Mouse (Mus musculus): ENCODE measurements around the gene Hcrt. TPM values are rescaled to one million over a fixed set of nuclear protein-coding genes. Genes with fewer than 3 reads are reported as not detected.

Hcrt gene
- polyA plus RNA-seq, 1 experiment: not detected

- H3K36me3 ChIP-seq (ENCODE audit: control insufficient read depth, insufficient read depth): no peaks in the 10 kb centered on the region
- peaks cover 59% of the 10 kb centered on the region for H3K27me3 ChIP-seq (ENCODE audit: control insufficient read depth, insufficient read depth, insufficient read length)
- H3K4me3 ChIP-seq (ENCODE audit: insufficient read depth, poor library complexity, severe bottlenecking): no peak overlapping the region
- no peaks in the 10 kb centered on the region for H3K79me2 ChIP-seq (ENCODE audit: control insufficient read depth, insufficient read depth)
- H3ac ChIP-seq (ENCODE audit: control insufficient read depth, insufficient read length, low read depth): no peak overlapping the region
- no peak for TF ChIP-seq CEBPB (IDR thresholded peaks at IDR 0.05; ENCODE audit: low read depth)
- no peak for TF ChIP-seq FOSL1 (IDR thresholded peaks at IDR 0.05; ENCODE audit: insufficient read depth, low read length, poor library complexity, severe bottlenecking)
- TF ChIP-seq MYOG (IDR thresholded peaks at IDR 0.05; ENCODE audit: control insufficient read depth, extremely low read depth, insufficient read length): no peak
- no peak for TF ChIP-seq MYOD1 (IDR thresholded peaks at IDR 0.05; ENCODE audit: control insufficient read depth, insufficient read length, low read depth)
- TF ChIP-seq MAX (IDR thresholded peaks at IDR 0.05): no peak
- TF ChIP-seq USF1 (IDR thresholded peaks at IDR 0.05; ENCODE audit: low read depth): no peak
- peak; percentile 56 for TF ChIP-seq CTCF (IDR thresholded peaks at IDR 0.05; ENCODE audit: control insufficient read depth, insufficient read depth, insufficient read length)
- no peaks in the 10 kb centered on the region for H3K79me3 ChIP-seq (ENCODE audit: low read depth)
Measured at GRCm38 (mm10) chr11:100761547-100762045, 1.1 kb downstream of the Hcrt start.

- H3K79me3 ChIP-seq (ENCODE audit: low read depth): no peaks in the 10 kb centered on the region
- H3ac ChIP-seq (ENCODE audit: control insufficient read depth, insufficient read length, low read depth): no peak within 1 kb of the TSS
- H3K36me3 ChIP-seq (ENCODE audit: control insufficient read depth, insufficient read depth): no peaks in the 10 kb centered on the region
- H3K79me2 ChIP-seq (ENCODE audit: control insufficient read depth, insufficient read depth): no peaks in the 10 kb centered on the region
- H3K27me3 ChIP-seq (ENCODE audit: control insufficient read depth, insufficient read depth, insufficient read length): peaks cover 72% of the 10 kb centered on the region
- H3K4me3 ChIP-seq (ENCODE audit: insufficient read depth, poor library complexity, severe bottlenecking): no peak within 1 kb of the TSS
- TF ChIP-seq MYOD1 (IDR thresholded peaks at IDR 0.05; ENCODE audit: control insufficient read depth, insufficient read length, low read depth) (no peak), USF1 (IDR thresholded peaks at IDR 0.05; ENCODE audit: low read depth) (no peak), MAX (IDR thresholded peaks at IDR 0.05) (no peak), CTCF (IDR thresholded peaks at IDR 0.05; ENCODE audit: control insufficient read depth, insufficient read depth, insufficient read length) (no peak), FOSL1 (IDR thresholded peaks at IDR 0.05; ENCODE audit: insufficient read depth, low read length, poor library complexity, severe bottlenecking) (no peak), MYOG (IDR thresholded peaks at IDR 0.05; ENCODE audit: control insufficient read depth, extremely low read depth, insufficient read length) (no peak), CEBPB (IDR thresholded peaks at IDR 0.05; ENCODE audit: low read depth) (no peak)
Measured at GRCm38 (mm10) chr11:100759611-100760233, 3.0 kb downstream of the Hcrt start, which contains the start of gene Kcnh4. Gene Kcnh4, minus strand, starts transcription at chr11:100759942.

- H3K79me2 ChIP-seq (ENCODE audit: control insufficient read depth, insufficient read depth): no peaks in the 10 kb centered on the region
- H3K79me3 ChIP-seq (ENCODE audit: low read depth): no peaks in the 10 kb centered on the region
- no peak overlapping the region for H3ac ChIP-seq (ENCODE audit: control insufficient read depth, insufficient read length, low read depth)
- TF ChIP-seq CTCF (IDR thresholded peaks at IDR 0.05; ENCODE audit: control insufficient read depth, insufficient read depth, insufficient read length) (no peak), MYOD1 (IDR thresholded peaks at IDR 0.05; ENCODE audit: control insufficient read depth, insufficient read length, low read depth) (no peak), FOSL1 (IDR thresholded peaks at IDR 0.05; ENCODE audit: insufficient read depth, low read length, poor library complexity, severe bottlenecking) (no peak), MAX (IDR thresholded peaks at IDR 0.05) (no peak), CEBPB (IDR thresholded peaks at IDR 0.05; ENCODE audit: low read depth) (no peak), USF1 (IDR thresholded peaks at IDR 0.05; ENCODE audit: low read depth) (no peak), MYOG (IDR thresholded peaks at IDR 0.05; ENCODE audit: control insufficient read depth, extremely low read depth, insufficient read length) (no peak)
- no peak overlapping the region for H3K4me3 ChIP-seq (ENCODE audit: insufficient read depth, poor library complexity, severe bottlenecking)
- peaks cover 80% of the 10 kb centered on the region for H3K27me3 ChIP-seq (ENCODE audit: control insufficient read depth, insufficient read depth, insufficient read length)
- H3K36me3 ChIP-seq (ENCODE audit: control insufficient read depth, insufficient read depth): no peaks in the 10 kb centered on the region
Measured at GRCm38 (mm10) chr11:100758707-100759610, 3.8 kb downstream of the Hcrt start.

- Histone ChIP-seq H3K27me3 (ENCODE audit: control insufficient read depth, insufficient read depth, insufficient read length) (peaks cover 87% of the 10 kb centered on the region), H3K36me3 (ENCODE audit: control insufficient read depth, insufficient read depth) (no peaks in the 10 kb centered on the region), H3K79me2 (ENCODE audit: control insufficient read depth, insufficient read depth) (no peaks in the 10 kb centered on the region), H3K79me3 (ENCODE audit: low read depth) (no peaks in the 10 kb centered on the region), H3K4me3 (ENCODE audit: insufficient read depth, poor library complexity, severe bottlenecking) (no peak overlapping the region), H3ac (ENCODE audit: control insufficient read depth, insufficient read length, low read depth) (no peak overlapping the region)
- no peak for TF ChIP-seq MAX (IDR thresholded peaks at IDR 0.05)
- no peak for TF ChIP-seq USF1 (IDR thresholded peaks at IDR 0.05; ENCODE audit: low read depth)
- TF ChIP-seq MYOG (IDR thresholded peaks at IDR 0.05; ENCODE audit: control insufficient read depth, extremely low read depth, insufficient read length): no peak
- TF ChIP-seq FOSL1 (IDR thresholded peaks at IDR 0.05; ENCODE audit: insufficient read depth, low read length, poor library complexity, severe bottlenecking): no peak
- no peak for TF ChIP-seq CTCF (IDR thresholded peaks at IDR 0.05; ENCODE audit: control insufficient read depth, insufficient read depth, insufficient read length)
- no peak for TF ChIP-seq MYOD1 (IDR thresholded peaks at IDR 0.05; ENCODE audit: control insufficient read depth, insufficient read length, low read depth)
- no peak for TF ChIP-seq CEBPB (IDR thresholded peaks at IDR 0.05; ENCODE audit: low read depth)
Measured at GRCm38 (mm10) chr11:100757566-100757965, 5.2 kb downstream of the Hcrt start.

- H3K36me3 ChIP-seq (ENCODE audit: control insufficient read depth, insufficient read depth): no peaks in the 10 kb centered on the region
- TF ChIP-seq FOSL1 (IDR thresholded peaks at IDR 0.05; ENCODE audit: insufficient read depth, low read length, poor library complexity, severe bottlenecking) (no peak), MYOG (IDR thresholded peaks at IDR 0.05; ENCODE audit: control insufficient read depth, extremely low read depth, insufficient read length) (no peak), USF1 (IDR thresholded peaks at IDR 0.05; ENCODE audit: low read depth) (no peak), MAX (IDR thresholded peaks at IDR 0.05) (no peak), CEBPB (IDR thresholded peaks at IDR 0.05; ENCODE audit: low read depth) (no peak), CTCF (IDR thresholded peaks at IDR 0.05; ENCODE audit: control insufficient read depth, insufficient read depth, insufficient read length) (no peak), MYOD1 (IDR thresholded peaks at IDR 0.05; ENCODE audit: control insufficient read depth, insufficient read length, low read depth) (no peak)
- no peak overlapping the region for H3K4me3 ChIP-seq (ENCODE audit: insufficient read depth, poor library complexity, severe bottlenecking)
- no peak overlapping the region for H3ac ChIP-seq (ENCODE audit: control insufficient read depth, insufficient read length, low read depth)
- H3K79me2 ChIP-seq (ENCODE audit: control insufficient read depth, insufficient read depth): no peaks in the 10 kb centered on the region
- no peaks in the 10 kb centered on the region for H3K79me3 ChIP-seq (ENCODE audit: low read depth)
- peaks cover 89% of the 10 kb centered on the region for H3K27me3 ChIP-seq (ENCODE audit: control insufficient read depth, insufficient read depth, insufficient read length)
Measured at GRCm38 (mm10) chr11:100756476-100756875, 6.3 kb downstream of the Hcrt start.

All from C2C12 (cell line).